Mouse (Mus musculus) megakaryocyte, embryonic 14.5 days (primary cell): ENCODE measurements around the gene Tom1.

Experiments used
- FLI1 ChIP-seq: IDR thresholded peaks from 2 replicates; pipeline ENCODE4 v1.6.1; 2012; ENCODE audit warnings: low read length, inconsistent platforms, mixed read lengths
- GATA1 ChIP-seq: IDR thresholded peaks from 3 replicates; pipeline ENCODE4 v1.6.1; 2012; ENCODE audit warnings: mixed read lengths, low read length, inconsistent platforms, borderline replicate concordance

- TF ChIP-seq FLI1 (no peak), GATA1 (no peak)
Measured at GRCm38 (mm10) chr8:75103376-75103878, 69.9 kb downstream of the Tom1 start.
